Mouse (Mus musculus) CD4-positive helper T cell, adult 2 months (primary cell): ENCODE measurements around the gene Ints5.
"Not testable (repeated sequence)": the region's sequence is repeated elsewhere in the genome, so short reads cannot be mapped to it uniquely, and the experiment has no call there.

Experiments
- DNase-seq: peaks from one replicate; pipeline ENCODE4 v3.0.0-alpha.2; 2012; ENCODE audit warnings: low read depth, missing footprints, low spot score

Ints5 gene

GRCm38 (mm10) chr19:8887585-8888463 lies 5.0 kb upstream of the Ints5 start:
- no peak for DNase-seq

- DNase-seq: peak; percentile 96
These were observed 4.1 kb upstream of the Ints5 start, which contains the start of the genes 1810009A15Rik and Gm49416 for GRCm38 (mm10) chr19:8888511-8889385. TSS of gene 1810009A15Rik (plus strand) at chr19:8888853. TSS of gene Gm49416 (plus strand) at chr19:8888926.

GRCm38 (mm10) chr19:8895397-8895960 lies 2.7 kb downstream of the Ints5 start:
- DNase-seq: no peak

- not testable (repeated sequence) for DNase-seq
These were observed 3.4 kb downstream of the Ints5 start for GRCm38 (mm10) chr19:8896231-8896630.

GRCm38 (mm10) chr19:8897211-8897864 lies 4.5 kb downstream of the Ints5 start:
- not testable (repeated sequence) for DNase-seq

GRCm38 (mm10) chr19:8897865-8898495 lies 5.2 kb downstream of the Ints5 start, which contains the start of gene Ganab:
TSS of gene Ganab (plus strand) at chr19:8898071.
- DNase-seq: peak; percentile 98

GRCm38 (mm10) chr19:8898576-8898975 lies 5.8 kb downstream of the Ints5 start:
- DNase-seq: peak; percentile 38

GRCm38 (mm10) chr19:8899079-8899478 lies 6.3 kb downstream of the Ints5 start:
- no peak for DNase-seq

- no peak for DNase-seq
These were observed 10.6 kb downstream of the Ints5 start for GRCm38 (mm10) chr19:8903412-8903811.

GRCm38 (mm10) chr19:8908531-8908930 lies 15.7 kb downstream of the Ints5 start:
- no peak for DNase-seq

- no peak for DNase-seq
These were observed 19.0 kb downstream of the Ints5 start for GRCm38 (mm10) chr19:8911810-8912209.

- DNase-seq: no peak
These were observed 21.4 kb downstream of the Ints5 start for GRCm38 (mm10) chr19:8914212-8914611.

GRCm38 (mm10) chr19:8919000-8919399 lies 26.2 kb downstream of the Ints5 start:
- DNase-seq: peak; percentile 47

- DNase-seq: no peak
These were observed 26.9 kb downstream of the Ints5 start for GRCm38 (mm10) chr19:8919684-8920072.

GRCm38 (mm10) chr19:8920073-8920736 lies 27.4 kb downstream of the Ints5 start, which contains the start of gene B3gat3:
TSS of gene B3gat3 (plus strand) at chr19:8920374.
- DNase-seq: peak; percentile 85

- DNase-seq: peak; percentile 84
These were observed 28.1 kb downstream of the Ints5 start for GRCm38 (mm10) chr19:8920836-8921291.

- peak; percentile 33 for DNase-seq
These were observed 28.9 kb downstream of the Ints5 start for GRCm38 (mm10) chr19:8921741-8922140.

GRCm38 (mm10) chr19:8926766-8927165 lies 34.0 kb downstream of the Ints5 start:
- DNase-seq: peak; percentile 66

GRCm38 (mm10) chr19:8927891-8928525 lies 35.2 kb downstream of the Ints5 start:
- DNase-seq: no peak
